28 mouse cellular contexts compared by ENCODE assay signal in the genomic region with DNA sequence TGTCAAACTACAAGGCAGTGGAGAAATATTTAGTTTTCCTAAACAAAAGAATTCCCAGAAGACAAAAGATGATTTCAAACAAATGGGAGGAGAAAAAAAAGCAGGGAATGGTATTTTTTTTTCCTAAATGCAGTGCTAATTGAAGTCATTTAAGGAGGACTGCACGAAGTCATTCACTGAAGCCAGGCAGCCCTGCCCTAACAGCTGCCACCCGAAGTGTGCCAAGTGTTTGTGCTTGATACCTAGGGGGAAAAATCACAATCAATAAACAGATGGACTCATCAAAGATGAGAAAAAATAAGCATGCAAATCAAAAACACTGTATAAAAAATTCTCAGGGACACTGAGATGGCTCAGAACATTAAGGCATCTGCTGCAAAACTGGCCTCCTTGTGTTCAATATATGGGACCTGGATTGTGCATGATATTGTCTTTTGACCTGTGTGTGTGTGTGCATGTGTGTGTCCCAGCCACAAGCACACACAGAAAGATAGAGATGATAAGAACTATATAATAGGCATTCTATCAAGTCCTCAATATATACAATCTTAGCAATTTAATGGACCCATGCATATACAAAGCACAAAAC.
DNase-seq lines count a peak whose midpoint lies in the region; ATAC-seq lines count a peak whose summit lies in the region.
"Had no signal": no experiment of that assay in that cellular context is flagged by ENCODE, and none has a peak within 500 bp of the region (broad histone marks: within the 10 kb centered on the region; RNA-seq: fewer than 3 reads in every experiment).

No protein-coding gene starts in this region.

- peaks cover 13% of the 10 kb centered on the region for H3K4me1 ChIP-seq in hindbrain, embryonic 14.5 days (replicated peaks; ENCODE audit: control insufficient read depth, insufficient read depth, low read length)
- peaks cover 4% of the 10 kb centered on the region for H3K4me1 ChIP-seq in hindbrain, embryonic 12.5 days
- peaks cover 9% of the 10 kb centered on the region; the same call in 1 of the 2 replicates for H3K4me1 ChIP-seq in neural tube, embryonic 14.5 days (ENCODE audit: control insufficient read depth, insufficient read depth, low read length)
- peaks cover 15% of the 10 kb centered on the region for H3K4me1 ChIP-seq in neural tube, embryonic 15.5 days
- H3K4me1 ChIP-seq in stomach, embryonic 15.5 days: no peaks in the 10 kb centered on the region

- WGBS in hindbrain, embryonic 14.5 days: 49% methylated on average over 2 of the region's 2 CpGs
- 57% methylated on average over 2 of the region's 2 CpGs for WGBS in hindbrain, embryonic 12.5 days
- 29% methylated on average over 2 of the region's 2 CpGs for WGBS in neural tube, embryonic 14.5 days
- WGBS in neural tube, embryonic 15.5 days: 22% methylated on average over 2 of the region's 2 CpGs
- 26% methylated on average over 2 of the region's 2 CpGs for WGBS in stomach, embryonic 15.5 days

- H3K27me3 ChIP-seq in hindbrain, embryonic 14.5 days (ENCODE audit: control insufficient read depth, insufficient read depth, low read length): no peaks in the 10 kb centered on the region
- H3K27me3 ChIP-seq in hindbrain, embryonic 12.5 days: no peaks in the 10 kb centered on the region
- no peaks in the 10 kb centered on the region for H3K27me3 ChIP-seq in neural tube, embryonic 14.5 days (ENCODE audit: control insufficient read depth, insufficient read depth, low read length)
- H3K27me3 ChIP-seq in neural tube, embryonic 15.5 days (replicated peaks): no peaks in the 10 kb centered on the region
- no peaks in the 10 kb centered on the region for H3K27me3 ChIP-seq in stomach, embryonic 15.5 days (replicated peaks)
- H3K27me3 ChIP-seq: CH12.LX; heart, embryonic 12.5 days; kidney, embryonic 15.5 days; limb, embryonic 13.5 days; lung, embryonic 15.5 days had no signal

- peak; percentile 74 to 83 for DNase-seq in cerebellum, postnatal 10 days
- no peak for DNase-seq in cerebellum, postnatal 36 days
- DNase-seq in hindbrain, embryonic 14.5 days (ENCODE audit: low spot score): peak; percentile 34
- DNase-seq in heart, adult 8-10 months (ENCODE audit: low spot score): no peak
- DNase-seq: adrenal gland, adult 8-10 months; cerebellum, adult 11 months; cerebellum, adult 9-10 months; gastrocnemius, postnatal 25 days; heart, adult 11 months; heart, postnatal 4 days; kidney, adult 18-20 months; kidney, postnatal 25 days; spleen, adult 18-20 months had no signal

- H3K9ac ChIP-seq in hindbrain, embryonic 14.5 days: no peak overlapping the region
- H3K9ac ChIP-seq in hindbrain, embryonic 12.5 days: no peak overlapping the region
- no peak overlapping the region for H3K9ac ChIP-seq in neural tube, embryonic 14.5 days (replicated peaks; ENCODE audit: low read depth, low read length)
- H3K9ac ChIP-seq in neural tube, embryonic 15.5 days (replicated peaks): no peak overlapping the region
- no peak overlapping the region for H3K9ac ChIP-seq in stomach, embryonic 15.5 days
- H3K9ac ChIP-seq: heart, embryonic 12.5 days; kidney, embryonic 15.5 days; limb, embryonic 13.5 days; lung, embryonic 15.5 days had no signal

- no peaks in the 10 kb centered on the region for H3K9me3 ChIP-seq in hindbrain, embryonic 14.5 days (ENCODE audit: control insufficient read depth, low read length)
- H3K9me3 ChIP-seq in hindbrain, embryonic 12.5 days (replicated peaks): no peaks in the 10 kb centered on the region
- H3K9me3 ChIP-seq in neural tube, embryonic 14.5 days (ENCODE audit: control insufficient read depth, low read length): no peaks in the 10 kb centered on the region
- H3K9me3 ChIP-seq in neural tube, embryonic 15.5 days (replicated peaks): no peaks in the 10 kb centered on the region
- H3K9me3 ChIP-seq in stomach, embryonic 15.5 days: no peaks in the 10 kb centered on the region
- H3K9me3 ChIP-seq: kidney, embryonic 15.5 days; lung, embryonic 15.5 days had no signal

- no peak overlapping the region for H3K4me3 ChIP-seq in hindbrain, embryonic 14.5 days (replicated peaks; ENCODE audit: low read length)
- no peak overlapping the region for H3K4me3 ChIP-seq in hindbrain, embryonic 12.5 days
- no peak overlapping the region for H3K4me3 ChIP-seq in neural tube, embryonic 14.5 days (ENCODE audit: low read depth, low read length)
- H3K4me3 ChIP-seq in neural tube, embryonic 15.5 days (replicated peaks): no peak overlapping the region
- H3K4me3 ChIP-seq in stomach, embryonic 15.5 days (replicated peaks): no peak overlapping the region
- H3K4me3 ChIP-seq: erythroblast, embryonic 14.5 days; heart, embryonic 12.5 days; kidney, embryonic 15.5 days; limb, embryonic 13.5 days; lung, embryonic 15.5 days; myocyte had no signal

- H3K36me3 ChIP-seq in hindbrain, embryonic 14.5 days (replicated peaks; ENCODE audit: control insufficient read depth, insufficient read depth): no peaks in the 10 kb centered on the region
- no peaks in the 10 kb centered on the region for H3K36me3 ChIP-seq in hindbrain, embryonic 12.5 days
- H3K36me3 ChIP-seq in neural tube, embryonic 14.5 days (ENCODE audit: control insufficient read depth, insufficient read depth, low read length): no peaks in the 10 kb centered on the region
- no peaks in the 10 kb centered on the region for H3K36me3 ChIP-seq in neural tube, embryonic 15.5 days
- H3K36me3 ChIP-seq in stomach, embryonic 15.5 days: no peaks in the 10 kb centered on the region
- H3K36me3 ChIP-seq: kidney, embryonic 15.5 days; limb, embryonic 13.5 days; lung, embryonic 15.5 days had no signal

- ATAC-seq in hindbrain, embryonic 14.5 days (ENCODE audit: low FRiP score): peak; percentile 55; the same call in 1 of the 2 replicates
- no peak for ATAC-seq in hindbrain, embryonic 12.5 days (ENCODE audit: low FRiP score)
- peak; percentile 60; the same call in 1 of the 2 replicates for ATAC-seq in neural tube, embryonic 14.5 days (ENCODE audit: low read depth)
- ATAC-seq in neural tube, embryonic 15.5 days (ENCODE audit: low FRiP score): no peak
- no peak for ATAC-seq in stomach, embryonic 15.5 days (ENCODE audit: insufficient read depth, low FRiP score, low read depth)
- ATAC-seq: inflammation-experienced regulatory T-cells, adult 6 months; midbrain, embryonic 16.5 days had no signal

- no peak overlapping the region for H3K27ac ChIP-seq in hindbrain, embryonic 14.5 days
- no peak overlapping the region for H3K27ac ChIP-seq in hindbrain, embryonic 12.5 days
- no peak overlapping the region for H3K27ac ChIP-seq in neural tube, embryonic 14.5 days (ENCODE audit: low read depth, low read length)
- H3K27ac ChIP-seq in neural tube, embryonic 15.5 days (replicated peaks): no peak overlapping the region
- H3K27ac ChIP-seq in stomach, embryonic 15.5 days: peak overlapping the region; percentile 40; the same call in 1 of the 2 replicates
- H3K27ac ChIP-seq: kidney, embryonic 15.5 days; limb, embryonic 13.5 days; lung, embryonic 15.5 days had no signal

- H3K4me2 ChIP-seq in hindbrain, embryonic 14.5 days (replicated peaks): no peak overlapping the region
- no peak overlapping the region for H3K4me2 ChIP-seq in hindbrain, embryonic 12.5 days (replicated peaks)
- no peak overlapping the region for H3K4me2 ChIP-seq in neural tube, embryonic 14.5 days (ENCODE audit: low read depth, low read length)
- H3K4me2 ChIP-seq in neural tube, embryonic 15.5 days: no peak overlapping the region
- no peak overlapping the region for H3K4me2 ChIP-seq in stomach, embryonic 15.5 days
- H3K4me2 ChIP-seq: heart, embryonic 12.5 days; kidney, embryonic 15.5 days; limb, embryonic 13.5 days; liver, embryonic 11.5 days; lung, embryonic 15.5 days; midbrain, embryonic 11.5 days had no signal

Comparison
In these comparisons a context has a peak if more than half of its experiments do, and no peak if none do; other contexts are left out.
1. DNase-seq: peak in cerebellum, postnatal 10 days (2 of 2) and hindbrain, embryonic 14.5 days (single experiment); none in cerebellum, postnatal 36 days (0 of 2) and heart, adult 8-10 months (single experiment).
2. ATAC-seq: peak in hindbrain, embryonic 14.5 days (single experiment) and neural tube, embryonic 14.5 days (single experiment); none in hindbrain, embryonic 12.5 days (single experiment), neural tube, embryonic 15.5 days (single experiment) and stomach, embryonic 15.5 days (single experiment).